Mouse (Mus musculus) retina, postnatal 1 day (tissue): ENCODE measurements around the gene Bcl11a.

Experiments used
- DNase-seq: peaks from one replicate; pipeline ENCODE4 v3.0.0-alpha.2; 2012

Bcl11a gene

GRCm38 (mm10) chr11:24132853-24133252 is 55.0 kb downstream of the Bcl11a start:
- no peak for DNase-seq

GRCm38 (mm10) chr11:24133484-24133883 is 55.6 kb downstream of the Bcl11a start:
- DNase-seq: peak; percentile 24

- peak; percentile 24 for DNase-seq
Measured at GRCm38 (mm10) chr11:24133928-24134327, 56.1 kb downstream of the Bcl11a start.

- DNase-seq: no peak
Measured at GRCm38 (mm10) chr11:24135244-24135643, 57.4 kb downstream of the Bcl11a start.

- DNase-seq: no peak
Measured at GRCm38 (mm10) chr11:24136084-24136785, 58.4 kb downstream of the Bcl11a start.

GRCm38 (mm10) chr11:24137891-24138290 is 60.0 kb downstream of the Bcl11a start:
- DNase-seq: no peak

GRCm38 (mm10) chr11:24138600-24139375 is 60.9 kb downstream of the Bcl11a start:
- no peak for DNase-seq

GRCm38 (mm10) chr11:24139432-24139831 is 61.6 kb downstream of the Bcl11a start:
- no peak for DNase-seq

GRCm38 (mm10) chr11:24139952-24140351 is 62.1 kb downstream of the Bcl11a start:
- no peak for DNase-seq

- no peak for DNase-seq
Measured at GRCm38 (mm10) chr11:24140948-24141347, 63.1 kb downstream of the Bcl11a start.

- DNase-seq: no peak
Measured at GRCm38 (mm10) chr11:24141479-24142251, 63.8 kb downstream of the Bcl11a start.

- no peak for DNase-seq
Measured at GRCm38 (mm10) chr11:24142316-24142715, 64.5 kb downstream of the Bcl11a start.

GRCm38 (mm10) chr11:24144159-24144946 is 66.5 kb downstream of the Bcl11a start:
- no peak for DNase-seq

- no peak for DNase-seq
Measured at GRCm38 (mm10) chr11:24146034-24146433, 68.2 kb downstream of the Bcl11a start.

GRCm38 (mm10) chr11:24146437-24146836 is 68.6 kb downstream of the Bcl11a start:
- DNase-seq: no peak

- no peak for DNase-seq
Measured at GRCm38 (mm10) chr11:24147698-24148097, 69.8 kb downstream of the Bcl11a start.

GRCm38 (mm10) chr11:24148545-24148944 is 70.7 kb downstream of the Bcl11a start:
- DNase-seq: no peak

GRCm38 (mm10) chr11:24149462-24150220 is 71.8 kb downstream of the Bcl11a start:
- no peak for DNase-seq

- DNase-seq: no peak
Measured at GRCm38 (mm10) chr11:24152076-24152784, 74.4 kb downstream of the Bcl11a start.

- DNase-seq: no peak
Measured at GRCm38 (mm10) chr11:24153049-24153448, 75.2 kb downstream of the Bcl11a start.

- no peak for DNase-seq
Measured at GRCm38 (mm10) chr11:24158026-24158425, 80.2 kb downstream of the Bcl11a start.
